Mouse (Mus musculus) C2C12 (cell line): ENCODE results near the gene Tnnt2.

Source experiments
- CTCF ChIP-seq: IDR thresholded peaks from one replicate; pipeline ENCODE4 v1.5.1; 2011; ENCODE audit not compliant: control insufficient read depth, insufficient read depth, insufficient read length
- FOSL1 ChIP-seq: IDR thresholded peaks from one replicate; pipeline ENCODE4 v1.8.0; 2011; ENCODE audit warnings: mild to moderate bottlenecking, low read length; ENCODE audit not compliant: poor library complexity, insufficient read depth, severe bottlenecking
- MYOD1 ChIP-seq: IDR thresholded peaks from one replicate; pipeline ENCODE4 v1.6.1; 2011; ENCODE audit warnings: low read depth; ENCODE audit not compliant: control insufficient read depth, insufficient read length

DNA sequence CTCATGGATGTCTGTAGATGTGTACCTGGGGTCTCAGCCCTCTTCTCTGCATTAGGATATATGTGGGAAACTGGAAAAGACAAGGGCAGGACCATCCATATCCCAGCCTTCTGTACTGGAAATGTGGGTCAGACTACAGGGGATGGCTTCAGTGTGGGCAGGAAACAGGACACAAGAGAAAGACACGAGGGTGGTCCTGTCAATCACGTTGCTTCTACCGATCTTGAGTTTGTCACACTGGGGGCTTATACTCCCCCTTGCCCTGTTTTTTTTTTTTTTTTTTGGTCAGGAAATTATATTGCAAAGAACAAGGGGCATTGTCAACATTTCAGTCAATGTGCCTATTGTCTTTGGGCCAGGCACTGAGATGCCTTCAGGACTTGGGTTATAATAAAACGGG, 2.5 kb downstream of the Tnnt2 start:
- no peak for TF ChIP-seq CTCF
- no peak for TF ChIP-seq FOSL1
- no peak for TF ChIP-seq MYOD1
